ENCODE assay signal across 10 mouse cellular contexts in the genomic region with DNA sequence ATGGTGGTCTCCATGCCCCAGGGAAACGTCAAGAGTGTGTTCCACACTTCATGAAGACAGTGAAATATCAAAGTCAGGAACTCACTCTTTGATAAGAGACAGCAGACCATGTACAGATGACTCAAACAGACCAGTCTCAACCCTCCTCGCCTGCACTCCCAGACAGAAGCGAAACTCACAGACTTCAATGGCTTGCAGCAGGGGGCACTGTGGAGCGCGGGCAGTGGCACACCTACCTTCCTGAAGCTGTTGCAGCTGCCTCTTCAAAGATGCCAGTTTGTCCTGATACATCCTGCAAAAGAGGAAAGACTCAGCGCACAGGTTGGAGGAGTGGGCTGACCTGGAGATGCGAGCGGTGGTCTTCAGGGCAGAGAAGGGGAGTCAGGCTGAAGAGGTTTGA. TPM values are rescaled to one million over a fixed set of nuclear protein-coding genes. Genes with fewer than 3 reads are reported as not detected.
DNase-seq lines count a peak whose midpoint lies in the region; ATAC-seq and TF ChIP-seq lines count a peak whose summit lies in the region.
"Had no signal": no experiment of that assay in that cellular context is flagged by ENCODE, and none has a peak within 500 bp of the region (broad histone marks: within the 10 kb centered on the region; RNA-seq: fewer than 3 reads in every experiment).

No protein-coding gene starts in this region.

- H3K4me1 ChIP-seq in kidney, adult 2 months (ENCODE audit: control insufficient read depth, insufficient read depth, low read length) = no peaks in the 10 kb centered on the region; the same call in 1 of the 2 replicates
- H3K4me1 ChIP-seq in testis, adult 2 months (ENCODE audit: control insufficient read depth, insufficient read depth, low read length) = no peaks in the 10 kb centered on the region

- DNase-seq in kidney, adult 2 months = no peak
- DNase-seq in kidney, adult 9 months = no peak
- no peak for DNase-seq in testis, postnatal 14 days (ENCODE audit: low spot score)
- no peak for DNase-seq in brain, embryonic 14.5 days (ENCODE audit: low read depth)
- no peak for DNase-seq in frontal cortex, postnatal 36 days (ENCODE audit: low spot score in 2 of 2)
- DNase-seq: right cerebral cortex, adult 18-20 months had no signal

- no peak overlapping the region for H3K27ac ChIP-seq in kidney, adult 2 months (ENCODE audit: insufficient read depth, low read depth, low read length)
- no peak overlapping the region for H3K27ac ChIP-seq in testis, adult 2 months (ENCODE audit: control insufficient read depth, insufficient read depth, low read depth, low read length)
- H3K27ac ChIP-seq: forebrain, embryonic 10.5 days; lung, embryonic 15.5 days had no signal

- WGBS in kidney, adult 2 months = 87% methylated on average over 8 of the region's 8 CpGs

- TF ChIP-seq POLR2A in kidney, adult 2 months (IDR thresholded peaks at IDR 0.05; ENCODE audit: low read depth, low read length) = no peak
- no peak for TF ChIP-seq POLR2A in testis, adult 2 months (IDR thresholded peaks at IDR 0.05; ENCODE audit: control insufficient read depth, low read depth, low read length)
- no peak for TF ChIP-seq POLR2A in brain, embryonic 14.5 days (IDR thresholded peaks at IDR 0.05; ENCODE audit: borderline replicate concordance, extremely low read depth, insufficient read depth, insufficient read length, poor library complexity, severe bottlenecking)

- ATAC-seq in erythroblast, adult 5-6 weeks (replicated peaks; ENCODE audit: low FRiP score, poor library complexity, severe bottlenecking) = no peak

- no peaks in the 10 kb centered on the region for H3K36me3 ChIP-seq in kidney, adult 2 months (ENCODE audit: control insufficient read depth, insufficient read depth, low read length)
- H3K36me3 ChIP-seq in testis, adult 2 months (ENCODE audit: control insufficient read depth, insufficient read depth, low read length) = peaks cover 3% of the 10 kb centered on the region

- H3K27me3 ChIP-seq in kidney, adult 2 months (replicated peaks; ENCODE audit: control insufficient read depth, insufficient read depth, low read length) = no peaks in the 10 kb centered on the region
- no peaks in the 10 kb centered on the region for H3K27me3 ChIP-seq in testis, adult 2 months (ENCODE audit: control insufficient read depth, insufficient read depth, low read length)
- H3K27me3 ChIP-seq: lung, embryonic 15.5 days had no signal

- TF ChIP-seq CTCF in kidney, adult 2 months (conservative IDR thresholded peaks at IDR 0.05; ENCODE audit: insufficient read depth, insufficient read length, low read depth, low read length) = peak; percentile 44
- peak; percentile 22; the same call in 1 of the 2 replicates for TF ChIP-seq CTCF in testis, adult 2 months (IDR thresholded peaks at IDR 0.05; ENCODE audit: control insufficient read depth, insufficient read depth, insufficient replicate concordance, low read depth, low read length)
- peak; percentile 45; the same call in 1 of the 2 replicates for TF ChIP-seq CTCF in brain, embryonic 14.5 days (IDR thresholded peaks at IDR 0.05; ENCODE audit: borderline replicate concordance, extremely low read depth, insufficient read depth, insufficient read length)

- no peak overlapping the region for H3K4me3 ChIP-seq in kidney, adult 2 months (ENCODE audit: insufficient read depth, low read depth, low read length)
- H3K4me3 ChIP-seq in testis, adult 2 months (ENCODE audit: control insufficient read depth, low read depth, low read length) = no peak overlapping the region
- H3K4me3 ChIP-seq: forebrain, embryonic 10.5 days; lung, embryonic 15.5 days had no signal

RNA-seq across cellular contexts. Expression of gene Suds3, which starts 6.4 kb away (rescaled TPM):
- polyA plus RNA-seq in kidney, adult 2 months (2012; rRNA removed) = 84.9 and 85.8 TPM in 2 replicates
- polyA plus RNA-seq in testis, adult 2 months (2012; rRNA removed) = 80.5 and 86.1 TPM in 2 replicates
- 98.4 and 105 TPM in 2 replicates for polyA plus RNA-seq in brain, embryonic 14.5 days (2012; rRNA removed)
- 20.7 and 25.0 TPM in 2 replicates for total RNA-seq in erythroblast, adult 5-6 weeks (2015; ENCODE audit: low replicate concordance)
- total RNA-seq in erythroblast, adult 5-6 weeks (2017; ENCODE audit: low replicate concordance) = 73.7 and 98.8 TPM in 2 replicates

RNA-seq across cellular contexts. Expression of gene Taok3, which starts 10.4 kb away (rescaled TPM):
- 11.1 and 11.3 TPM in 2 replicates for polyA plus RNA-seq in kidney, adult 2 months (2012; rRNA removed)
- 5.7 and 6.0 TPM in 2 replicates for polyA plus RNA-seq in testis, adult 2 months (2012; rRNA removed)
- 24.1 and 41.3 TPM in 2 replicates for polyA plus RNA-seq in brain, embryonic 14.5 days (2012; rRNA removed)
- total RNA-seq in erythroblast, adult 5-6 weeks (2015; ENCODE audit: low replicate concordance) = 28.4 and 30.1 TPM in 2 replicates
- 32.5 and 43.4 TPM in 2 replicates for total RNA-seq in erythroblast, adult 5-6 weeks (2017; ENCODE audit: low replicate concordance)
